Mouse (Mus musculus) spleen, adult 2 months (tissue): ENCODE data around the gene Stxbp6. TPM values are rescaled to one million over a fixed set of nuclear protein-coding genes. Genes with fewer than 3 reads are reported as not detected.

Experiments
- DNase-seq, 2 experiments: peaks; one replicate each; pipeline versions ENCODE4 v3.0.0 to v3.0.0-alpha.2; 2012 to 2021; ENCODE audit warnings: low spot score in 2 of 2, low read depth in 1 of 2
- H3K27ac ChIP-seq: fragments of 200-500 bp; 2 replicates; pipeline ENCODE4 v1.5.1; 2012; ENCODE audit warnings: low read length, inconsistent platforms; ENCODE audit not compliant: insufficient read depth
- H3K27me3 ChIP-seq: fragments of 200-500 bp; 2 replicates; pipeline ENCODE4 v1.6.1; 2012; ENCODE audit warnings: mild to moderate bottlenecking, moderate library complexity, low read length, inconsistent platforms; ENCODE audit not compliant: control insufficient read depth, insufficient read depth
- H3K36me3 ChIP-seq: fragments of 200-500 bp; 2 replicates; pipeline ENCODE4 v1.6.1; 2012; ENCODE audit warnings: mild to moderate bottlenecking, low read length, inconsistent platforms; ENCODE audit not compliant: control insufficient read depth, insufficient read depth
- H3K4me1 ChIP-seq: fragments of 200-500 bp; 2 replicates; pipeline ENCODE4 v1.6.1; 2011; ENCODE audit warnings: inconsistent platforms; ENCODE audit not compliant: control insufficient read depth, insufficient read depth, insufficient read length
- H3K4me3 ChIP-seq: fragments of 200-500 bp; 2 replicates; pipeline ENCODE4 v1.5.1; 2011; ENCODE audit warnings: mild to moderate bottlenecking, inconsistent platforms; ENCODE audit not compliant: insufficient read depth, insufficient read length; ENCODE audit errors: extremely low read depth
- CTCF ChIP-seq: fragments of 200-500 bp; IDR thresholded peaks from 2 replicates; pipeline ENCODE4 v1.5.1; 2011; ENCODE audit warnings: mild to moderate bottlenecking, inconsistent platforms; ENCODE audit not compliant: insufficient read depth, insufficient read length, insufficient replicate concordance; ENCODE audit errors: extremely low read depth
- POLR2A ChIP-seq: fragments of 200-500 bp; IDR thresholded peaks from 2 replicates; pipeline ENCODE4 v1.6.1; 2011; ENCODE audit warnings: low read depth, low read length, inconsistent platforms
- WGBS: fragments of 180-500 bp; shearing (Covaris S2); methylation state at CpG from one replicate; pipeline ENCODE4 v1.1.7; 2018; 5-methylcytosine and 5-hydroxymethylcytosine counted together
- polyA plus RNA-seq: library from polyadenylated mRNA; depleted of rRNA; stranded (reverse); fragments of >200 nt; gene quantifications from 2 replicates; pipeline ENCODE4 v1.2.3, GENCODE M21; 2012

Stxbp6 gene
- polyA plus RNA-seq, 1 experiment, result 1.1 TPM

DNA sequence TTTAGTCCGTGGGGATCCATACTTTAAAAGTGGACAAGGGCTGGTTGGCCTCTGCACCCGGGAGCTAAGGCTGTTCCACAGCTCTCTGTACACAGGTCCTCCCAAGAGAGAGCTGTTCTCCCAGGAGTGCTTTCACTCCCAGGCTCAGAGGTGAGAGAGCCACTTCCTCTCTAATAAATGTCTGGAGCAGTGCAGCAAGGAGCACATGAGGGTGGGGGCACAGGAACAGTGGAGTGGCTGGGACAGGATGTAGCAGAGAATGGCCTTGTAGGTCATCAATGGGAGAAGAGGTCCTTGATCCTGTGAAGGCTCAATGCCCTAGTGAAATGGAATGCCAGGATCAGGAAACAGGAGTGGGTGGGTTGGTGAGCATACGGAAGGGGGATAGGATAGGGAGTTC is 209.1 kb downstream of the Stxbp6 start:
- no peaks in the 10 kb centered on the region for H3K36me3 ChIP-seq
- WGBS, result 75% methylated on average over 3 of the region's 3 CpGs
- no peaks in the 10 kb centered on the region for H3K4me1 ChIP-seq
- no peaks in the 10 kb centered on the region for H3K27me3 ChIP-seq
- H3K27ac ChIP-seq, result no peak overlapping the region
- DNase-seq, result no peak
- H3K4me3 ChIP-seq, result no peak overlapping the region
- TF ChIP-seq POLR2A (no peak), CTCF (no peak)

DNA sequence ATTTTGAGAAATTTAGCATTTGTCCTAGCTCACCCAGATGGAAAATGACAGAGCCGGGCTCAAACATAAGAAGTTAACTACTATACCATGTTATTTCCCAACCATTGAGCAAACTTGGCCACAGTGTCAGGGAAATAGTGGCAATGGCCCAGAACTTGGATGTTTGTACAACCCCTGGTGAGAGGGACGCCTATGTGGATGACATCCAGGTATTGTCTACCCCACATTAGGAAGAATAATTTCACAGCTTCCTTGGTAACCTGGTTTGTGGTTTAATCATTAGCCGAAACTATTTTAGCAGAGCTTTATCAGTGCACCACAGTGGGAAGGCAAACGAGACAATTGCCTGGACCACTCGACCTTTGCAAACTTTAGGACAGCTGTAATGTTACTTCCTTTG is 215.1 kb downstream of the Stxbp6 start:
- Histone ChIP-seq H3K4me1 (no peaks in the 10 kb centered on the region), H3K27ac (no peak overlapping the region), H3K36me3 (no peaks in the 10 kb centered on the region), H3K4me3 (no peak overlapping the region), H3K27me3 (no peaks in the 10 kb centered on the region)
- TF ChIP-seq POLR2A (no peak), CTCF (no peak)
- 72% methylated on average over 5 of the region's 5 CpGs for WGBS
- no peak for DNase-seq

DNA sequence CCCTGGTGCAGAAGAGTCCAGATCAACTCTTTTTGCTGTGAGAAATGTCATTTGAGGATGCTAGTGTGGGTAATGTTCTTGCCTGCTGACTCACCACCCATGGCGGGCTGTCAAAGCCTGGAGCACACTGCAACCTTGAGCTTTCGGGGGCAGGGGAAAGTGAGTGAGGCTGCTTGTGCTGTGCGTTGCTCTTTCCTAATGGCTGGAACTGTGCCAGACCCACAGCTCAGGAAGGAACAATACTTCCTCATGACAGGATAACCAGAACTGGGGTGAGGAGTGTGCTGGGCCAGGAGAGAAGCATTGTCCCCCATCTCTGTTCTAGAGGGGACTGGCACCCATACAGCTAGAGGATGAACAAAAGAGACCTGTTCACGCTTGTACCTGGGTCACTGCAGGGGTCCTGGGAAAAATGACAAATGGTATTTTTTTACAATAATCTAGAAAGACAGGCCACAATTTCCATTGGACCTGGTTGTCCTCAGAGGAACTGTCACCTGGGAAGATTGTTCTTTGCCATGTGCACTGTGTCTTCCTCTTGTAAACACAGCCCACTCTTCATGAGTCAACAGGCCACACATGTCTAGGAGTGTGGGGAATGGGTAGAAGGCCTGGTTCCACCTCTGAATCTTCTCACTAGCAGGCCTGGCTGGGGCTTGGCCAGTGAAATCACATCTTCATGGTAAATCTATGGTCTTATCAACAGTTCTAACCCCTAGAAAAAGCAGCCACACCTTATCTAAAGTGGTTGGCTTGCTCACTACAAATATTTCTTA is 216.2 kb downstream of the Stxbp6 start:
- Histone ChIP-seq H3K4me1 (no peaks in the 10 kb centered on the region), H3K36me3 (no peaks in the 10 kb centered on the region), H3K27ac (no peak overlapping the region), H3K4me3 (no peak overlapping the region), H3K27me3 (no peaks in the 10 kb centered on the region)
- no peak for TF ChIP-seq CTCF
- no peak for DNase-seq
- whole genome bisulfite sequencing, result 28% methylated on average over 4 of the region's 4 CpGs

DNA sequence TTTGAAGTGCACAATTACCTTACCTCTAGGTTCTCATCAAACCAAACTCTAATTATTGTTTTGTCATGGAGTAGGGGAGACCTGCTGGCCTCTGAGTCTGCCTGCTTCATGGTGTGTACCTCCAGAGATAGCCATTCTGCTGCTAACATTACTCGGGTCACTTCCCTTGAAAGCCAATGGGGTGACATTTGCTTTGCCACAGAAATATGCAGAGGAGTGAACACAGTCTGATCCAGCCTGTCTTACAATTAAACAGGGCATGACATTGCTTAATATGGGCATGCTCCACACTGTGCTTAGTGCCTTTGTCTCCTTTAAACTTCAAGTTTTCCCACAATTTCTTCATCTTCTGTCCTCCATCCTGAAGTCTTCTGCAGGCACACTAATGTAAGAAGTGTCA is 222.5 kb downstream of the Stxbp6 start:
- WGBS, result 74% methylated on average over 1 of the region's 1 CpGs
- Histone ChIP-seq H3K36me3 (no peaks in the 10 kb centered on the region), H3K27ac (no peak overlapping the region), H3K4me3 (no peak overlapping the region), H3K4me1 (no peaks in the 10 kb centered on the region), H3K27me3 (no peaks in the 10 kb centered on the region)
- TF ChIP-seq POLR2A, result no peak
- TF ChIP-seq CTCF, result no peak
- DNase-seq, result no peak

DNA sequence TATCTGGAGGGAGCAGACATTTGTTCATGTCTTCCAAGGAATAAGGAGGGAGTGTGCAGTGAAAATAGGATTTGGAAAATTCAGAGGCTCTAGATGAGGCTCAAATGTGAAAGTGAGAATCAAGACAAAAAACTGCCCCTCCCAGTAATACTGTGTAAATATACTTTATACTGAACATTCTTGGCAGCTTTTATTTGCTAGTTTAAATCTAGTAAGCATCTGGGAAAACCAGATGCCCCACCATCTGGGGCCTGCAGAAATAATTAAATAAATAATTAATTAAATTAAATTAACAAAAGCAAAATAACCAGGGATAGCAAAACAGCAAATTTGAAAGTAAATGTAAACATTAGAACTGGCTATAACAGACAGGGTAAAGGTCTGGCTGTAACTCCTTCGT is 224.0 kb downstream of the Stxbp6 start:
- Histone ChIP-seq H3K27ac (no peak overlapping the region), H3K27me3 (no peaks in the 10 kb centered on the region), H3K4me3 (no peak overlapping the region), H3K36me3 (no peaks in the 10 kb centered on the region), H3K4me1 (no peaks in the 10 kb centered on the region)
- 92% methylated on average over 1 of the region's 1 CpGs for WGBS
- TF ChIP-seq CTCF, result no peak
- TF ChIP-seq POLR2A, result no peak
- DNase-seq, result no peak

GRCm38 (mm10) chr12:44848483-44849221 is 225.9 kb downstream of the Stxbp6 start:
- TF ChIP-seq POLR2A, result no peak
- TF ChIP-seq CTCF, result no peak
- no peak overlapping the region for H3K27ac ChIP-seq
- WGBS, result 45% methylated on average over 3 of the region's 3 CpGs
- H3K4me3 ChIP-seq, result no peak overlapping the region
- no peaks in the 10 kb centered on the region for H3K27me3 ChIP-seq
- no peak for DNase-seq
- H3K36me3 ChIP-seq, result no peaks in the 10 kb centered on the region
- no peaks in the 10 kb centered on the region for H3K4me1 ChIP-seq

DNA sequence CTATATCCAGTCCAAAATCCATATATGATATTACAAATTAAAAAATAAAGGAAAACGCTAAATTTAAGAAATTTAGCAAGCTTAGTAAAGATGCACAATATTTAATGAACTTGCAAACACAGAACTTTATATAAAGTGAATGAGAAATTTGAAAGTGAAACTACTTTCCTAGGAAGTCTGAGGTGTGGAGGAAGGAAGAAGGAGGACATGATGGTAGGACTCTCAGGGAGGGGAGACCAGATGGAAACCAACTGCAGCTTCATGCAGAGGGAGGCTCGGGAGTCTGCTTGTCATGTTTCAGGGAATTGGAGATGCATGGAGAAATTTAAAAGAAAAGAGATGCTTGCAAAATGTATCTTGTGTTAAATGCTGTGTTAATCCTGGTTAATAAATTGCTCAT is 233.9 kb downstream of the Stxbp6 start:
- Histone ChIP-seq H3K27ac (no peak overlapping the region), H3K36me3 (no peaks in the 10 kb centered on the region), H3K4me3 (no peak overlapping the region), H3K27me3 (no peaks in the 10 kb centered on the region), H3K4me1 (no peaks in the 10 kb centered on the region)
- 49% methylated on average over 2 of the region's 2 CpGs for WGBS
- DNase-seq, result no peak
- TF ChIP-seq POLR2A (no peak), CTCF (no peak)
